Mouse (Mus musculus): ENCODE data around the gene Ube2m. TPM values are rescaled to one million over a fixed set of nuclear protein-coding genes. Genes with fewer than 3 reads are reported as not detected.

Ube2m gene
- total and polyA plus RNA-seq, 3 experiments, result 134 to 272 (median 244) TPM

DNA sequence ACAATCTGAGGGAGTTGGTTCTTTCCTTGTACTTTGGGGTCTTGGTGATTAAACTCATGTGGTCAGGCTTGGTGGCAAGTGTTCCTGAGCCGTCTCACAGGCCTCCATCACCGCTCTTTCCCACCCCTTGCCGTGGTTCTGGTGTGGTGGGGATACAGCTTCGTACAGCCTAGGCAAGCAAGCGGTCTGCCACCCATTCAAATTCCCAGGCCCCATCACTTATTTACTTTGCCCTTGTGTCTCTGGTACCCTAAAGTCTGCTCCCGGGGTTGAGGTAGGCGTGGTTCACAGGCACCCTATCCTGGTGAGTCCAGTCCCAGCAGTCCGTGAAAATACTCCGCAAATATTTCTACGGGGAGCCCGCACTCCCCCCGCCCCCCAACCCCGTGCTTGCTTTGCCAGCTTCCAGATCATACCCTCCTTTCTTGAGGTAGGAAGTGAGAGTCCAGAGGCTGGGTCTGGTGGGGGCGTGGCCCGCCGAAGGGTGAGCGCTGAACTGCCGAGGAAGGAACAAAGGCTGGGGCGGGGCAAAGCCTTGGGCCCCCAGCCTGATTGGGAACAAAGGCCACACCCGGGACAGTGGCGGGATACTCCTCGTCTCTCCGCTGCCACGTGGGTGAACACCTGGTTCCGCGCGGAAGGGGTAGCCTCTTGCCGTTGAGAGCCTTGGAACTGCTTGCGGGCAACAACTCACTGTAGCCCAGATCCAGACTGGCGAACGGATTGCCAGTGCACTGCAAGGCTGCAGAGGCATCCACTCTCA, 15.1 kb downstream of the Ube2m start (continued):
- peak; percentile 99 for TF ChIP-seq MAX (IDR thresholded peaks at IDR 0.05; ENCODE audit: low read length)
- peak; percentile 92 for TF ChIP-seq MXI1 (IDR thresholded peaks at IDR 0.05; ENCODE audit: low read depth, low read length)
- peak; percentile 65 for TF ChIP-seq IRF4 (IDR thresholded peaks at IDR 0.05; ENCODE audit: low read depth, low read length)
- TF ChIP-seq NELFE (IDR thresholded peaks at IDR 0.05; ENCODE audit: low read depth, low read length), result no peak
- TF ChIP-seq RCOR1 (conservative IDR thresholded peaks at IDR 0.05; ENCODE audit: low read depth, low read length), result no peak
- no peak for TF ChIP-seq ZKSCAN1 (IDR thresholded peaks at IDR 0.05; ENCODE audit: borderline replicate concordance, low read depth, low read length)
- 0 out of 2 replicates have a peak, but pooled peaks have one; percentile 51 for TF ChIP-seq MEF2A (IDR thresholded peaks at IDR 0.05; ENCODE audit: borderline replicate concordance, low read depth, low read length)
- 0 out of 2 replicates have a peak, but pooled peaks have one; percentile 38 for TF ChIP-seq KAT2A (IDR thresholded peaks at IDR 0.05; ENCODE audit: insufficient replicate concordance, low read length)
- no peak for TF ChIP-seq ZNF384 (IDR thresholded peaks at IDR 0.05; ENCODE audit: low read depth, low read length)
- no peak for TF ChIP-seq TBP (conservative IDR thresholded peaks at IDR 0.05; ENCODE audit: low read depth, low read length)
- peak; percentile 38; the same call in 1 of the 2 replicates for TF ChIP-seq ETS1 (conservative IDR thresholded peaks at IDR 0.05; ENCODE audit: low read depth, low read length)
- peak; percentile 77 for TF ChIP-seq ELF1 (IDR thresholded peaks at IDR 0.05; ENCODE audit: low read depth, low read length)
- peak; percentile 35; the same call in 1 of the 2 replicates for TF ChIP-seq NRF1 (IDR thresholded peaks at IDR 0.05; ENCODE audit: low read depth, low read length)
- TF ChIP-seq BHLHE40 (IDR thresholded peaks at IDR 0.05; ENCODE audit: low read depth, low read length), result peak; percentile 46
- TF ChIP-seq USF1 (IDR thresholded peaks at IDR 0.05; ENCODE audit: low read depth, low read length), result peak; percentile 33

DNA sequence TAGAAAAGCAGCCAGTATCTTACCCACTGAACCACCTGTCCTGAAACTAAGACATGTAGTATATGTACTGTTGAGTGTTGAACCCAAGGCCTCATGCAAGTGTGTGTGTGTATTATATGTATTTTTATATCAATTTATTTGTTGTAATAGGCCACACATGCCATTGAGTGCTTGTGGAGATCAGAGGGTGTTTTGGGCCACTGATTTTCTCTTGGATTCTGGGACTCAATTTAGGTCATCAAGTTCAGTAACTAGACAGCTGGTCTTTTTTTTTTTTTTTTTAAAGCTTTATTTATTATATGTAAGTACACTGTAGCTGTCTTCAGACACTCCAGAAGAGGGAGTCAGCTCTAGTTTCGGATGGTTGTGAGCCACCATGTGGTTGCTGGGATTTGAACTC, 22.9 kb downstream of the Ube2m start:
- Histone ChIP-seq H3K9ac (ENCODE audit: insufficient read depth, low read depth) (no peak overlapping the region), H3K36me3 (replicated peaks in 1 of 2; ENCODE audit: control insufficient read depth in 1 of 2, insufficient read depth in 1 of 2, low read length in 1 of 2) (no peaks in the 10 kb centered on the region), H3K4me3 (replicated peaks in 1 of 3; ENCODE audit: low read depth in 2 of 3, low read length in 2 of 3, poor library complexity in 1 of 3) (no peak overlapping the region), H3K9me3 (replicated peaks; ENCODE audit: low read length) (no peaks in the 10 kb centered on the region), H3K79me2 (replicated peaks; ENCODE audit: control insufficient read depth, extremely low read depth, insufficient read depth, poor library complexity, severe bottlenecking) (no peaks in the 10 kb centered on the region), H3K27ac (ENCODE audit: insufficient read depth, low read depth) (no peak overlapping the region), H3K27me3 (replicated peaks) (peaks cover 31% of the 10 kb centered on the region), H3K4me1 (ENCODE audit: control insufficient read depth in 1 of 2, insufficient read depth in 2 of 2) (peaks cover 3 to 5% of the 10 kb centered on the region in 2 experiments; a peak in 2 of 4 replicates), H3K4me2 (ENCODE audit: insufficient read depth, low read depth, poor library complexity, severe bottlenecking) (no peak overlapping the region)
- no peak for DNase-seq (ENCODE audit: extremely low read depth)
- dilution Hi-C loops (cut with MboI; ENCODE audit: extremely low pct_ligation_motif_present, extremely low pct_unique_long_range_greater_than_20kb, low sequenced_read_pairs), result no loop called here
- in situ Hi-C loops (cut with MboI; ENCODE audit: low pct_ligation_motif_present, low pct_unique_long_range_greater_than_20kb, low sequenced_read_pairs), result loop anchor here (25.0 kb wide), 1 partner anchor 528 kb away; the partner anchor contains the start of gene Zfp606
- no peak for TF ChIP-seq ETS1 (conservative IDR thresholded peaks at IDR 0.05; ENCODE audit: low read depth, low read length)

All from CH12.LX (cell line).